Mouse (Mus musculus): ENCODE measurements around the gene Aldh2. TPM values are rescaled to one million over a fixed set of nuclear protein-coding genes. Genes with fewer than 3 reads are reported as not detected.

Aldh2 gene
- polyA plus RNA-seq, 1 experiment, result 384 TPM

DNA sequence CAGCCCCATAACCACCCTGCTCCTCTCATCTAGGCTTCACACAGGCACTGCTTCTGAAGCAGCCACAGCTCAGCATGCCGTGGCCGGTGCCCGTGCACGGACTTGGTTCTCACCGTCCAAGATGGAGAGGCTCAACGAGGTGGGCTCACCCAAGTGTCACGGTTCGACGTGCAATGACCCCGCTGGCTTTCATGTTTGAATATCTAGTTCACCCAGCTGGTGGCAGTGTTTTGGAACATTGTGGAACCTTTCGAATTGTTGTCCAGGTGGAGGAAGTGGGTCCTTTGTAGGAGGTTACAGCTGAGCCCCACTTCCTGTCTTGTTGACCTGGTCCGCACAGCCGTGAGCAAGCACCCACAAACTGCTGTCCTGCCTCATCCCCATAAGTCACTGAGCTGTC, 19.5 kb downstream of the Aldh2 start:
- no peak overlapping the region for H3K4me3 ChIP-seq (ENCODE audit: extremely low read depth, insufficient read depth, insufficient read length)
- H3K27ac ChIP-seq (ENCODE audit: insufficient read depth, low read length), result no peak overlapping the region
- peak in 1 of 2 experiments; percentile 35 for DNase-seq (ENCODE audit: low read depth in 1 of 2, low spot score in 2 of 2)
- TF ChIP-seq POLR2A (IDR thresholded peaks at IDR 0.05; ENCODE audit: low read depth, low read length) (no peak), CTCF (IDR thresholded peaks at IDR 0.05; ENCODE audit: extremely low read depth, insufficient read depth, insufficient read length, insufficient replicate concordance) (no peak)
- H3K4me1 ChIP-seq (ENCODE audit: control insufficient read depth, insufficient read depth, insufficient read length), result no peaks in the 10 kb centered on the region
- WGBS, result 65% methylated on average over 13 of the region's 13 CpGs
- no peaks in the 10 kb centered on the region for H3K27me3 ChIP-seq (ENCODE audit: control insufficient read depth, insufficient read depth, low read length)
- H3K36me3 ChIP-seq (ENCODE audit: control insufficient read depth, insufficient read depth, low read length), result peaks cover 57% of the 10 kb centered on the region

DNA sequence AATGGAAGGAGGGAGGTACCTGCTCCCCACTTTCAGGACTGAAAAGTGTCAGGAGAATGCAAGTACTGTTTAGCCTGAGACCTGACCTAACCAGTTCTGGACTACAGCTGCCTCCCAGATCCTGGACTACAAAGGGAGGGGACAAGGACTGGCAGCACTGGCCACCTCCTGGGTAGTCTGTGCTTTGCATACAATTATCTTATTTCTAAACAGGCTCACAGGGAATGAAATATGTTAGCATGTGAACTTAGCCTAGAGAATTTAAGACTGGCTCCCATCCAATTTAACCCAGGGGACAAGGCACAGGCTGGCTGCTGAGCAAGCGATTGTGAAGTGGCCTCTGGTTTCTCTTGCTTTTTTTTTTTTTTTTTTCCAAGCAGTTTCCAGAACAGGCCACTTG, 22.8 kb downstream of the Aldh2 start:
- TF ChIP-seq POLR2A (IDR thresholded peaks at IDR 0.05; ENCODE audit: low read depth, low read length), result no peak
- TF ChIP-seq CTCF (IDR thresholded peaks at IDR 0.05; ENCODE audit: extremely low read depth, insufficient read depth, insufficient read length, insufficient replicate concordance), result no peak
- H3K27me3 ChIP-seq (ENCODE audit: control insufficient read depth, insufficient read depth, low read length), result no peaks in the 10 kb centered on the region
- WGBS, result 93% methylated on average over 1 of the region's 1 CpGs
- H3K4me3 ChIP-seq (ENCODE audit: extremely low read depth, insufficient read depth, insufficient read length), result no peak overlapping the region
- no peaks in the 10 kb centered on the region for H3K4me1 ChIP-seq (ENCODE audit: control insufficient read depth, insufficient read depth, insufficient read length)
- DNase-seq (ENCODE audit: low read depth in 1 of 2, low spot score in 2 of 2), result no peak
- H3K36me3 ChIP-seq (ENCODE audit: control insufficient read depth, insufficient read depth, low read length), result peaks cover 47% of the 10 kb centered on the region
- no peak overlapping the region for H3K27ac ChIP-seq (ENCODE audit: insufficient read depth, low read length)

DNA sequence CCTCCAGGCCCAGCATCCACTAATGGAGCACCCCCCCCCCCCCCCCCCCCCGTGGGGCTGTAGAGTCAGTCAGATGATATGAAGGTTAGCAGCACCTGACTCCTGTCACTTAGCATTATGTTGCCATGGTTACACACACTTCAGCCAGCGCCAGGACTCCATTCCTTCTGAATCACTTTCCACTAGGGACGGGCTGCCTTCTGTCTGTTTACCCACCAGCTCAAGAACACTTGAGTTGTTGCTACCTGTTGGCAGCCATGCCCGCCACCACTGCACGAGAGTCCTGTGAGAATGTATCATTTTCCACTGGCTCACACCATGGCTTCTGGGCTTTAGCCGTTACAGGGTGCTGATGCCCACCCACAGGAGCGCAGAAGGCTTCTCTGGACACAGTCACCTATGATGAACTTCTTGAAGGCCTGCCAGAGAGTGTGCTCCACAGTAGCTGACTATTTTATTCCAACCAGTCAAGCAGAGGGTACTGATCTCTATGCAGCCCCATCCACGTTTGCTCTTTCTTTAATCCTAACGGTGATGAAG, 23.7 kb downstream of the Aldh2 start:
- WGBS, result 87% methylated on average over 9 of the region's 9 CpGs
- Histone ChIP-seq H3K27ac (ENCODE audit: insufficient read depth, low read length) (no peak overlapping the region), H3K36me3 (ENCODE audit: control insufficient read depth, insufficient read depth, low read length) (peaks cover 41% of the 10 kb centered on the region), H3K27me3 (ENCODE audit: control insufficient read depth, insufficient read depth, low read length) (no peaks in the 10 kb centered on the region), H3K4me3 (ENCODE audit: extremely low read depth, insufficient read depth, insufficient read length) (no peak overlapping the region), H3K4me1 (ENCODE audit: control insufficient read depth, insufficient read depth, insufficient read length) (no peaks in the 10 kb centered on the region)
- TF ChIP-seq CTCF (IDR thresholded peaks at IDR 0.05; ENCODE audit: extremely low read depth, insufficient read depth, insufficient read length, insufficient replicate concordance) (no peak), POLR2A (IDR thresholded peaks at IDR 0.05; ENCODE audit: low read depth, low read length) (no peak)
- DNase-seq (ENCODE audit: low read depth in 1 of 2, low spot score in 2 of 2), result no peak

DNA sequence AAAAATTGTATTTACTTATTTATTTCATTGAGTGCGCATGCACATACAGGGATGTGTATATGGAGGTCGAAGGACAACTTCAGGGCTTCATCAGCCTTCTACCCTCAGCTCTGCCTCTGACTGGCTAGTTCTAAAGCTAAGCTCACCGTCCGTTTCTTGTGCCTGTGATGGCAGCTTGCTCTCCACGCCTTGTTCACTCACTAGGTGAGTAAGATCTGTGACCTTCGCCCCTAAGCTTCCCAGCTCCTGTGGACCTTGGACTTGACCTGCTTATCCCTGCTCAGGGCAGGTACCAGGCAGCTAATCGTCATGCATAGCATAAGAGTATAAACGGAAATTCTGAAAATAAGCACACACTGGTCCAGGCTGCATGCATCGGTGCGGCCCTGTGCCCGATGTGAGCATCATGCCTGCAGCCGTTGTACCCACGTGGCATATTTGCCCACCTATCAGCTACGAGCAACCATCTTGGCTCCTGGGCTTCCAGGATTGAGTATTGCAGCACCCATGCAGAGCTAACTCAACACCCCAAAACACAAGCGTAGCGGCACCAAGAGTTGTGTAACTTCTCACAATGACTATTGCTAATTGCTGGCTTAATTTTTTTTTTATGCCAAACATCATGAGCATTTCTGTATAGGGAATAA, 27.5 kb downstream of the Aldh2 start:
- WGBS, result 91% methylated on average over 16 of the region's 16 CpGs
- no peaks in the 10 kb centered on the region for H3K27me3 ChIP-seq (ENCODE audit: control insufficient read depth, insufficient read depth, low read length)
- DNase-seq (ENCODE audit: low read depth in 1 of 2, low spot score in 2 of 2), result no peak
- no peak overlapping the region for H3K4me3 ChIP-seq (ENCODE audit: extremely low read depth, insufficient read depth, insufficient read length)
- H3K4me1 ChIP-seq (ENCODE audit: control insufficient read depth, insufficient read depth, insufficient read length), result no peaks in the 10 kb centered on the region; the same call in 1 of the 2 replicates
- TF ChIP-seq POLR2A (IDR thresholded peaks at IDR 0.05; ENCODE audit: low read depth, low read length) (no peak), CTCF (IDR thresholded peaks at IDR 0.05; ENCODE audit: extremely low read depth, insufficient read depth, insufficient read length, insufficient replicate concordance) (no peak)
- no peak overlapping the region for H3K27ac ChIP-seq (ENCODE audit: insufficient read depth, low read length)
- H3K36me3 ChIP-seq (ENCODE audit: control insufficient read depth, insufficient read depth, low read length), result peaks cover 15% of the 10 kb centered on the region

DNA sequence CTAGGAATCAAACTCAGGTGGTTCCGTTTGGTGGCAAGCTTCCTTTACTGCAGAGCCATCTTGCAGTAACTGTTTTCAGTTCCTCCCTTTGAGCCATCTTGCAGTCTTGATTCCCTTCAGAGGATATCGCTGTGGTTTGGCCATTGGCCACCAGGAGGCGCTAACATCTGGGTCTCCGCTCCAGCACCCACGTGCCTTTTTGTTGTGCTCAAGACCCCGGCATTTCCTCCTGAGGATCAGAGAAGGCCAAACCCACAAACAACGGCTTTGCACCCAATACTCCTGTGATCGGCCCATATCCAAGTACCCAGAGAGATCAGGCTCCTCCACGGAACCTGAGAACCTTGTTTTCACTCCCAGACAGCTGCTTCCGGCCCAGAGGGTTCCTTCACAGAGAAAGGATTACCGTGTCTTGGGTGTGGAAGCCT, 29.1 kb downstream of the Aldh2 start:
- peaks cover 3% of the 10 kb centered on the region for H3K36me3 ChIP-seq (ENCODE audit: control insufficient read depth, insufficient read depth, low read length)
- peak; percentile 93 for TF ChIP-seq CTCF (IDR thresholded peaks at IDR 0.05; ENCODE audit: extremely low read depth, insufficient read depth, insufficient read length, insufficient replicate concordance)
- TF ChIP-seq POLR2A (IDR thresholded peaks at IDR 0.05; ENCODE audit: low read depth, low read length), result no peak
- 0 out of 2 replicates have a peak overlapping the region, but pooled peaks have one; percentile 9 for H3K27ac ChIP-seq (ENCODE audit: insufficient read depth, low read length)
- no peaks in the 10 kb centered on the region for H3K27me3 ChIP-seq (ENCODE audit: control insufficient read depth, insufficient read depth, low read length)
- peak overlapping the region; percentile 43; the same call in 1 of the 2 replicates for H3K4me3 ChIP-seq (ENCODE audit: extremely low read depth, insufficient read depth, insufficient read length)
- H3K4me1 ChIP-seq (ENCODE audit: control insufficient read depth, insufficient read depth, insufficient read length), result no peaks in the 10 kb centered on the region; the same call in 1 of the 2 replicates
- peak; percentile 80 to 88 for DNase-seq (ENCODE audit: low read depth in 1 of 2, low spot score in 2 of 2)
- WGBS, result 2% methylated on average over 11 of the region's 11 CpGs

DNA sequence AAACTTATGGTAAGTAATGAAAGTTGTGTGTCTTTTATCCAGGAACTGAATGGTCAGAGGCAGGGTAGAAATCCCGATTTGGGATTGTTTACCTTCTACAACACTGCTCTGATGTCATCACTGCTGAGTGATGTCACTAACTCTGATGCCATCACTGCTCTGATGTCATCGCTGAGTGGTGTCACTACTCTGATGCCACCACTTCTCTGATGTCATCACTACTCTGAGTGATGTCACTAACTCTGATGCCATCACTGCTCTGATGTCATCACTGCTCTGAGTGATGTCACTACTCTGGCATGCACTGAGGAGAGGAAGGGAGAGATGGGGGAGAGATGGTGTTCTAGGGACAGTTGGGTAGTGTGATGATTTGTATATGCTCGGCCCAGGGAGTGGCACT, 31.2 kb downstream of the Aldh2 start:
- no peak for DNase-seq (ENCODE audit: low read depth in 1 of 2, low spot score in 2 of 2)
- 89% methylated on average over 3 of the region's 3 CpGs for WGBS
- TF ChIP-seq POLR2A (IDR thresholded peaks at IDR 0.05; ENCODE audit: low read depth, low read length) (no peak), CTCF (IDR thresholded peaks at IDR 0.05; ENCODE audit: extremely low read depth, insufficient read depth, insufficient read length, insufficient replicate concordance) (no peak)
- H3K27ac ChIP-seq (ENCODE audit: insufficient read depth, low read length), result no peak overlapping the region
- no peaks in the 10 kb centered on the region; the same call in 1 of the 2 replicates for H3K4me1 ChIP-seq (ENCODE audit: control insufficient read depth, insufficient read depth, insufficient read length)
- H3K27me3 ChIP-seq (ENCODE audit: control insufficient read depth, insufficient read depth, low read length), result no peaks in the 10 kb centered on the region
- H3K4me3 ChIP-seq (ENCODE audit: extremely low read depth, insufficient read depth, insufficient read length), result no peak overlapping the region
- no peaks in the 10 kb centered on the region for H3K36me3 ChIP-seq (ENCODE audit: control insufficient read depth, insufficient read depth, low read length)

DNA sequence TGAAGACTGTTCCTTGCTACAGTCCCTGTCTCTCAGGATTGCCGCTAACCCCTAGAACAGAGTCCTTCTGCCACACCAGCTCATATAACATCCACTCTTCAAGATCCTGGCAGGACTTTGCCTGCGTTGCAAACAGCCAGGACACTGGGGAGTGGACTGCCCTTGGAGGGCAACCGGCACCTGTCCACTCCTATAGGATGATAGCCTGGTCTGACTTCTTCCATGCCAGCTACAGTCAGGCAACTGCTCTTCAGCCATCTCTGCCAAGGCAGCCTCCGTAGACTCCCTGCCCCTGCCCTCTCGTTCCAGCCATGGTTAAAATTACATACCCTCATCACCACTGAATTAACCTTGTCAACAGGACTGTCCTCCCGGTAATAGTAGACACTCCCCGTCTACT, 44.4 kb downstream of the Aldh2 start:
- DNase-seq (ENCODE audit: low read depth in 1 of 2, low spot score in 2 of 2), result no peak
- Histone ChIP-seq H3K27ac (ENCODE audit: insufficient read depth, low read length) (no peak overlapping the region), H3K36me3 (ENCODE audit: control insufficient read depth, insufficient read depth, low read length) (no peaks in the 10 kb centered on the region), H3K27me3 (ENCODE audit: control insufficient read depth, insufficient read depth, low read length) (no peaks in the 10 kb centered on the region), H3K4me1 (ENCODE audit: control insufficient read depth, insufficient read depth, insufficient read length) (peaks cover 2% of the 10 kb centered on the region; the same call in 1 of the 2 replicates), H3K4me3 (ENCODE audit: extremely low read depth, insufficient read depth, insufficient read length) (no peak overlapping the region)
- 91% methylated on average over 7 of the region's 7 CpGs for WGBS
- TF ChIP-seq POLR2A (IDR thresholded peaks at IDR 0.05; ENCODE audit: low read depth, low read length) (no peak), CTCF (IDR thresholded peaks at IDR 0.05; ENCODE audit: extremely low read depth, insufficient read depth, insufficient read length, insufficient replicate concordance) (no peak)

Measured in spleen, adult 2 months (tissue).